Mouse (Mus musculus) ovary, adult 10 weeks (tissue): ENCODE measurements around the gene Agtr1b. TPM values are rescaled to one million over a fixed set of nuclear protein-coding genes. Genes with fewer than 3 reads are reported as not detected.

Experiments
- polyA plus RNA-seq: library from polyadenylated mRNA; stranded (reverse); fragments of 350-450 nt; fragmentation: Illumina TruSeq; extraction: RNeasy Lipid Tissue Mini Kit (QIAGEN cat#74804); gene quantifications from one replicate; pipeline ENCODE4 v1.2.3, GENCODE M21; 2014

Agtr1b gene
- polyA plus RNA-seq, result not detected

DNA sequence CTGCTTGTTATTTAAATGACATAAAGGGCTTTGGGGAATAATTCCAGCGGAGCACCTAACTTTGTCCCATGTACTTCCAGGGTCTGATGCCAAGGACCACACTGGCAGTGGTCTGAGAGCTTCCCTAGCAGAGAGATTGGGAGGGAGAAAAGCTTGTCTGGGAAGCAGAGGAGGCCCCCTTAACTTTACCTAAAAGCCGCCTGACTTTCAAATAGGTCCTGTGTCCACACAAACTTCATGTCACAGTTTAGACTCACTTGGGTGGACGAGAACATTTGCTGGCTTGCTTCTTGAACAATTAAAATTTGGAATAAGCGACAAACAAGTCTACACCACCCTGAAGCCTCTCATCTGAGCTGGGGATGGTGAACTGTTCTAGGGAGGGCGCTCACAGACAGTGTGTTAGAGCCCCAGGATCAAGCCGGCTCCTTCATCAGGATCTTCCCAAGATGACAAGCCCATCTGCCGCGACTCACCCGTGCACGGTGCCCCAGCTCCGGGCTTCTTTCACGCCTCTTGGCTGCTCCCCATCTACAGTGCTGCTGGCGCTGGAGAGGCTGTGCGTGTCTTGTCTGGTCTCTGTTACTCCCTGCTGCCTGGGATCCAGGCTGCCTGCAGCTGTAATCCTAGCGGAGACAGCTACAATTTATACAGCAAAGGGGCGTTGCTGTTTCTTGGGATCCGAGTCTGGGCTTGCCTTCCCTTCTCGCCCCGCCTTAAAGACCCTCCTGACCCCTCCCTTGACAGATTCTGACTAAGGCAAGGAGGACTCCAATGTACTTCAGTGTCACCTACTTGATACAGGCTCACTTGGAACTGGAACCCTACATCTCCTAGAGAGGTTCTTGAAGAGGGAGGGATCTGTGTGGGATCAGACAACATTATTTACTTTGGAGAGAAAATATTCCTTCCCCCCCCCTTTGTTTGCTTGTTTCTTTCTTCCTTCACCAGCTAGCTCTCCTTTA is at the start of gene Agtr1b:
TSS of gene Agtr1b (minus strand) at position 620 of the 965 bp plus-strand sequence.

DNA sequence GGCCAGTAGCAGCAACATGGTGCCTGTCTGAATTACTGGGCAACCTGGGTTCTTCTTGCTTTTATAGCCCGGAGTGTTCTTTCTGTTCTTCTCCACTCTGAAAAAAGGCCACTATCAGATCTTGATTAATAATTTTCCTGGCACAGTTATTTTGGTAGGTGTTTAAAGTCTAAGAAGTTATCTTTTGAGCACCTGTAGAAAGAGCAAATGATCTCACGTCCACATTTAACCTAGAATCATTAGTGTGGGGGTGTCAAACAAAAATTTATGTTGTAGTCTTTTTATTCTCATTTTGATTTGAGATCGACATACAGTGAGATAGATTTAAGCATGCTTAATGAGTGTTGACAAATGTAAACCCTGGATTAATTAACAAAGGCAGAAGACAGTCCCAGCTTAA is 91.3 kb downstream of the Agtr1b start, which contains the start of gene Cpb1:
TSS of gene Cpb1 (minus strand) at position 101 of the 400 bp plus-strand sequence.

Other genes with a start within 250 kb of the Agtr1b start
- 166 TPM for gene Gyg, start 211.9 kb downstream of the Agtr1b start, polyA plus RNA-seq
- gene Cpa3, start 125.0 kb downstream of the Agtr1b start, polyA plus RNA-seq, result 22.7 TPM
- gene Cpb1, start 91.4 kb downstream of the Agtr1b start, polyA plus RNA-seq, result 0.37 TPM